Mouse (Mus musculus): Measurements from ENCODE around the gene Ctcf.
A peak's percentile ranks its signal among the peaks of the same experiment; 100 is the strongest.

Gene Ctcf

GRCm38 (mm10) chr8:105617451-105618278, 18.7 kb upstream of the Ctcf start:
- DNase-seq (ENCODE audit: low read depth): peak; percentile 66

DNA sequence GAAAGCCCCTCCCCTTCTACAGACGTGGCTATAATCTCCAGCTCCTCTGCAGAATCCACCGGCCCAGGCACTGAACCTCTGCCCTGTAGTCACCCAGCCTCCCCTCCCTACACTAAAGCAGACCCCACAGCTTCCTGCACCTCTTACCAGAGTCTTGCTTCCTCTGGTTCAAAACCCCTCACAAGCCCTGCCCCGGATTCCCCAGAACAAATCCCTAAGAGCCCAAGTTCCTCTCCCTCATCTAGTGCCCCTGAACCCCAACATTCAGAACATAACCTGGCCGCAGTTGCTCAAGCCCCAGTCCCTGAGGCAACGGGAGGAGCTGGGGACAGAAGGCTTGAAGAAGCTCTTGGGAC, 18.1 kb upstream of the Ctcf start:
- no peak for DNase-seq (ENCODE audit: low read depth)

- DNase-seq (ENCODE audit: low read depth): no peak
Measured at GRCm38 (mm10) chr8:105618892-105619591, 17.3 kb upstream of the Ctcf start.

- DNase-seq (ENCODE audit: low read depth): no peak
Measured at GRCm38 (mm10) chr8:105620211-105620610, 16.2 kb upstream of the Ctcf start.

DNA sequence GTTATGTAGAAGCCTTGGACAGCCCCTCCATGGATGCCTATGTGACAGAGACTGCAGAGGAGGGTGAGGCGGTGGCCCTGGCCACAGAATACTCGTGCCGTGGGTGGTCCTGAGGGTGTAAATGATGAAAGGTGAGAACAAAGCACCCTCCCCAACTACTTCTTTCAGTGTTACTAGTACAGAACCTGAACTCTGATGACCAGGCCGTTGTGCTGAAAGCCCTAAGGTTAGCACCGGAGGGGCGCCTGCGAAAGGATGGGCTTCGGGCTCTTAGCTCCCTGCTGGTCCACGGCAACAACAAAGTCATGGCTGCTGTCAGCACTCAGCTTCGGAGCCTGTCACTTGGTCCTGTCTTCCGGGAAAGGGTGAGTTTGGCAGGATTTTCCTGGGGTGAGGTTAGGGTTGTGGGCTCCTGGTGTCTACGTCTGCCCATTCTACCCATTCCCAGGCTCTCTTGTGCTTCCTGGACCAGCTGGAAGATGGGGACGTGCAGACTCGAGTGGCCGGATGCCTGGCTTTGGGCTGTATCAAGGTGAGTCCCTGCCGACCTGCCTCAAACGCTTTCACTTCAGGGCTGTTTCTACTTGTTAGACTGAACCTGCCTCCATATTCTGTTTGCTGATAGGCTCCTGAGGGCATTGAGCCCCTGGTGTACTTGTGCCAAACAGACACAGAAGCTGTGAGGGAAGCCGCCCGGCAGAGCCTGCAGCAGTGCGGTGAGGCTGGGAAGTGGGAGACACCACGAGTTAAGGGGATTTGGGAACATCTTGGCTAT, 15.2 kb upstream of the Ctcf start:
- no peak for DNase-seq (ENCODE audit: low read depth)

DNA sequence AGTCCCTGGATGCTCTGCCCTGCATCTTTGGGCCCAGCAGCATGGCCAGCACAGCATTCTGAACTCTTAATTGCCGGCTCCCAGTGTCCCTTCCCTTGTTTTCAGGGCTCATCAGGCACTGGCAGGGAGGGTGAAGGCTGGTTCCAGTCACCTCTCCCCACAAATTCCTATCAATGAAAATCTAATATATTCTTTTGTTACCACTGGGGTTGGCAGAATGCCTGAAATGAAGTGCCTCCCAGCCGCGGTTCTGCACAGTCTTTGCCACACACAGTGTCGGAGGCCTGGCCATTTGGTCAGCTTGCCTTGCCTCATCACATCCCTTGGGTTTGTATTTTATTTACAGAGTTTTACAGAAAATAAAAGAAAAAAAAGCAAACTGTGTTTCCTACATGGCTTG, 14.5 kb upstream of the Ctcf start:
- no peak for DNase-seq (ENCODE audit: low read depth)

GRCm38 (mm10) chr8:105622421-105622920, 13.9 kb upstream of the Ctcf start:
- DNase-seq (ENCODE audit: low read depth): peak; percentile 98

GRCm38 (mm10) chr8:105623118-105623517, 13.2 kb upstream of the Ctcf start:
- peak; percentile 94 for DNase-seq (ENCODE audit: low read depth)

- peak; percentile 64 for DNase-seq (ENCODE audit: low read depth)
Measured at GRCm38 (mm10) chr8:105623679-105624245, 12.6 kb upstream of the Ctcf start.

DNA sequence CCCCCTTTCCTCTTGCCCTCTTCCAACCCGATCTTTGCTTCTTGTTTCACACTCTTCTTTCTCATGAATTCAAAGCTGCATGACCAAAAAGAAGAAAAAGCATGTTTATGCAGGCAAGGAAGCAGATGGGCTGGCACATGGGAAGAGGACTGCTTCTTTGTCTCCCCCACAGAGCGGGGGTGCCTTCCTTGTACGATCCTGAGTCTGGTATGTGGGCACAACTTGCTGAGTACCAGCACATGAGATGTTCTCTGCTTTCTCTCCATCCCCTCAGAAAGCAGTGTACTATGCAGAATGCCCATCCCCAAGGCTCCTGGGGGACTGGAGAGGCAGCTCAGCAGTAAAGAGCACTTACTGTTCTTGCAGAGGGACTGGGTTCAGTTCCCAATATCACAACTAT, 12.0 kb upstream of the Ctcf start:
- no peak for DNase-seq (ENCODE audit: low read depth)

DNA sequence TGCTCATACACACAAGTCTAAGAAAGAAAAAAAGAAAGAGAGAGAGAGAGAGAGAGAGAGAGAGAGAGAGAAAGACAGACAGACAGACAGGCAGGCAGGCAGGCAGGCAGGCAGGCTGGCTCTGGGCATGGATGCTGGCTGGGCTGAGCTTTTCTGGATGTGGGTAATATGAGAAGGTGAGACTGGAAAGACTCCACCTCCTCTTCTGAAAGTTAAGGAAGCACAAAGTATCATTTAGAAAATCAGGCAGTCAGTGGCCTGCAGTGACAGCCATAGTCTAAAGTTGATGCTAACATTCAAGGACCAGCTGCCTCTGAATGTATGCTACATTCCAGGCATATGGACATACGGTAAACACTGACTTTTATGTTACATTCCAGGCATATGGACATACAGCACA, 11.5 kb upstream of the Ctcf start:
- DNase-seq (ENCODE audit: low read depth): no peak

DNA sequence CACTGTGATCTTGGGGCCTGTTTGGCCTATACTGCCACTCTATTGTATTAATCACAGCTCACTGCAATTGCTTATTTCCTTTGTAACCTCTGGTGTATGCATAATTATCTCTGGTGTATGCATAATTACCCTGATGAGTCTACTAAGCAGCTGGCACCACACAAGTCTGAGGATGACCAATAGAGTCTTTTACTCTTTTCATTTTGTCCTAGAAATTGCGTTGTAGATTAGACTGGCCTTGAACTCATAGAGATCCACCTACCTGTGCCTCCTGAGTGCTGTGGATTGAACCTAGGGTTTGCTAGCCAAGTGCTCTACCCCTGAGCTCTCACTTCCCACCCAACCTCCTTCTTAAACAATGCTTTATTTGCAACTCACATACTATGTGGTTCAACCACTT, 10.3 kb upstream of the Ctcf start:
- DNase-seq (ENCODE audit: low read depth): no peak

DNA sequence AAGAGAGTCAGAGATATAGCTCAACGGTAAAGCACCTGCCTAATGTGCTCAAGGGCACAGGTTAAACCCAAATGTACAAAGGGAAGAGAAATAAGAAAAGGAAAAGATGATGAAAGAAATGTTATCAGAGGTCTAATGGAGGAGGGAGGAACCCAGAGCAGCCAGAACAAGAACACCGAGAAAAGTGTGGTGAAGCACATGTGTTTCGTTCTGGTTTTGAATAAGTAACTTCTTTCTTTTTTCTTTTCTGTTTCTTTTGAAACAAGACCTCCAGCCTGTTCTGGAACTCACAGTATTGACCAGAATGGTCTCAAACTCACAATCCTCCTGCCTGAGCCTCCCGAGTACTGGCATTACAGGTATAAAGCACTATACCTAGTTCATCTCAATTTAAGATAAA, 7.0 kb upstream of the Ctcf start:
- peak; percentile 47 for DNase-seq (ENCODE audit: low read depth)

DNA sequence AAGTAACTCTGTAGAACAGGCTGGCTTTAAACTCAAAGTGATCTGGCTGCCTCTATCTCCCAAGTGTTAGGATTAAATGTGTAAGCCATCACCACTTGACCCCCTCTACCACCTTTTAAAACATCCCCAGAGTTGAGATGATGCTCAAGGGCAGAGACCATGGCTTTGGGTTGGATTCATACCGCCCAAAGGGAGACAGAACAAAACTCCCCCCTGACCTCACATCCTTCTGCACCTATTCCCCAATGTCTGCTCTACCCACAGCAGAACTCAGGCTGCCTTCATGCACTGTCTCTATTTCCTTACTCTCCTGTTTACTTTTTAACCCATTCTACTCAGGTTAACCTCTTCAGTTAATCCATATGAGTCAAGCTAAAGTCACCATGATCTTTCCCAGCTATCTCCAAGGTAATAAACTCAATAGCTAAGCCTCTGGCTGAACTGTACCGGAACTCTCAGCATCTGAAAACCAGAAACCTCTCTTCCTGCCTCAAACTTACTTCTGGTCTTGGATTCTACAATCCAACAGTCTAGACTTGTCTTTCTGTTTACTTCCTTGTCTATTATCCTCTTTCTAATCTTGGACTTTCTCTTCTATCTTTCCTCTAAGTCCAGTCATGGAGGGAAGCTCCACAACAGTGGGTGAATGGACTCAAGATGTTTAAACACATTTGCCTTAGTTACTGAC, 1.5 kb upstream of the Ctcf start:
- peak; percentile 61 for DNase-seq (ENCODE audit: low read depth)

- DNase-seq (ENCODE audit: low read depth): no peak
Measured at GRCm38 (mm10) chr8:105635481-105635880, 887 bp upstream of the Ctcf start.

DNA sequence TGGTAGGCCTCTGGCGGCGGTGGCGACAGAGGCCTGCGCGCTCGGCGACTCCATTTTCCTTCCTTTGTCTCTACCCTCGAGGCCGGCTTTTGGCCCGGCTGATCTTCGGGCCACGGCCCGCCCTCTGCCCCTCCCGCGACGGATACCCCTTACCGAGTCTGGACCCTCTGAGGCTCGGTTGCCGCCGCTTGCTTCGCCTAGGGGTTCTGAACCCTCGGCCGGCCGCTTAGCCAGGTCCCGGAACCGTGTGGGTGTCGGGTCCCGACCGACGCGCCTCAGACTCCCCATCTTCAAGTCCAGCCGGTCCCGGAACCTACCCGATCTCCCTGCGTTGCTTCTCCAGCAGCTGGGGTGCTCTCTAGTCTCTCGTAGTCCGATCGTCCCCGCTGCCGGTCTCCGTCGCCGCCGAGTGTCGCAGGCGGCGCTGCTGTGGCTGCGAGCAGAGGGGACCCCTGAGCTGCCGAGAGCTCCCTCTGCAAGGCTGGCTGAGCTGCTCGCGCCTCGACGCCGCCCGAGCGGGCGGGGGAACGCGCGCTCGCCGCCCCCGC, 669 bp downstream of the Ctcf start, which contains the start of gene Agrp:
Gene Agrp, minus strand, starts transcription at position 431 of the 548 bp plus-strand sequence.
- no peak for DNase-seq (ENCODE audit: low read depth)

DNA sequence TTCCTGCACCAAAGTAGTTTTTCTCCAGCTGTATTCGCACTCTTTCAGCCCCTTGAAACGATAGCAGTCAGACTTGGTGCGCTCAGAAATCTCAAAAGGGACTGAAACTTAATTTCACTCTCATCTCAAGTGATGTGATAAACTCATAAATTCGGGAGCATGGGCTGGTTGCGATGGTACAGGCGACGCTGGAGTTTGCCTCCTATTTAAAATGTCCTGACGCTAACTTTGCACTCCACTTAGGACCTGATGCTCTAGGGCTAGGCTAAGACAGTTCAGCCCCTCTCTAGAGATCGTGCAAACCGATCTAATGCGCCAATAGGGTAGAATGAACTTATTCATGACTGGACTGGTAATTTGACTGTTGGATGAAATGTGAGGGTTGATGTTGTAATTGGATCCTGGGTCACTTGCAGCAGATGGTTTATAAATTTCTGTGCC, 1.3 kb downstream of the Ctcf start:
- peak; percentile 66 for DNase-seq (ENCODE audit: low read depth)

DNA sequence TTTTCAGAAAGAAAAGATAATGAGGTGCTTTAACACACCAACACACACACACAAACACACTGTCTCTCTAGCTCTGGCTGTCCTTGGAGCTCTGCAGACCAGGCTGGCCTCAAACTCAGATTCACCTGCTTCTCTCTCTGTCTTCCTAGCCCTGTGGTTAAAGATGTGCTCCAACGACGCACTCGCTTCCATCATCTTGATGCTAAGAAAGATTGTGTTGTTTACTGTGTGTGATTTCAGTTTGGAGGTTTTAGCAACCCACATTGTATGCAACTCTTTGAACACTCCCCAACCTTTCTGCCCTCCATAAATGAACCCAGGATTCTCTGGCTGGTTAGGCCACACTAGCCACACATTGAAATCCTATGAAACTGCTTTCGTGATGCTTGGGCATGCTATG, 2.1 kb downstream of the Ctcf start:
- peak; percentile 58 for DNase-seq (ENCODE audit: low read depth)

DNA sequence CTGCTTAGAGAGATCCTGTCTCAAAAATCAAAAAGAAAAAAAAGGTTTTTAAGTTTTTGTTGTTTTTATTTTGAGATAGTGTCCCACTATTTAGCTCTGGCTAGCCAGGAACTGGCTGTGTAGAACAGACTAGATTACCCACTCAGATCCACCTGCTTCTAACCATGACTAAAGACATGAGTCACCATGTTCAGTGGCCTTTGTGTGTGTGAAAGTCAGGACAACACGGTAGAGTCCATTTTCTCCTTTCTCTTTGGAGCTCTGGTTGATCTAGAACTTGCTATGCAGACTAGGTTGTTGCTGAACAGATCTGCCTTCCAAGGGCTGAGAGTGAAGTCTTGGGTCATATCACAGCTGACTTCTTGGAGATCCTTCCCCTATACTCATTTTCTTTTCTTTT, 3.5 kb downstream of the Ctcf start:
- DNase-seq (ENCODE audit: low read depth): peak; percentile 39

- no peak for DNase-seq (ENCODE audit: low read depth)
Measured at GRCm38 (mm10) chr8:105640511-105640910, 4.1 kb downstream of the Ctcf start.

- no peak for DNase-seq (ENCODE audit: low read depth)
Measured at GRCm38 (mm10) chr8:105645205-105645604, 8.8 kb downstream of the Ctcf start.
